Mouse (Mus musculus): ENCODE data around the gene Rpl31. TPM values are rescaled to one million over a fixed set of nuclear protein-coding genes. Genes with fewer than 3 reads are reported as not detected.

The Rpl31 gene
- total RNA-seq, 4 experiments from 2014 or later = 470 to 601 (median 547) TPM

DNA sequence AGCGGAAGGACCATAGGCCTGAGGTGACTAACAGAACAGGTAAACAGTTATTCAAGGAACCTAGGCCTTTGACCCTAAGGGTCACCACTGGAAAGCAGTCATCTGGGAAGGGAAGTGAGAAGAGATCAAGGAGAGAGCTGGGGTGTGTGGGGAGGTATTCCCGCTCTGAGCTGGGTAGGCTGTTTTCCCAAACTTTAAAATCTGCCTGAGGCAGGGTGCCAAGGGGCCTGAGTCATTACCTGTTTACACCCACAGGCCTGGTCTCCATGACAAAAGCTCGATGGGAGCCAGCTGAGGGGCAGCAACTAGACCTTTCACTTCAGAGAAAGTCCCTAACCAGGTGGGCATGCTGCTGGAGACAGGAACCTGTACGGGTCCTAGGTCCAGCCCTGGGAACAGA lies 31.6 kb downstream of the Rpl31 start:
- peak; percentile 21 for DNase-seq (ENCODE audit: low spot score)

DNA sequence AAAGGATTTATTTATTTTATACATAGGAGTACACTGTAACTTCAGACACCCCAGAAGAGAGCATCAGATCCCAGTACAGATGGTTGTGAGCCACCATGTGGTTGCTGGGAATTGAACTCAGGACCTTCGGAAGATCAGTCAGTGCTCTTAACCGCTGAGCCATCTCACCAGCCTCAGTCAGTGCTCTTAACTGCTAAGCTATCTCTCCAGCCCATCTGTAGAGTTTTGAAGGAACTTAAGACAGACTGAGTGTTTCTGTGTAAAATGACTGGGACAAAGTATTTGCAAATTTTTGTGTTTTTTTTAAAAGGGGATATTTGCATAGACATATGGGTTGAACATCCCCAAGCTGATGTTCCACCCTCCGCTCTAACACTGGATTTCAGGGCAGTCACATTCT lies 32.5 kb downstream of the Rpl31 start:
- DNase-seq (ENCODE audit: low spot score) = no peak

GRCm38 (mm10) chr1:39407108-39407507 lies 39.5 kb downstream of the Rpl31 start:
- no peak for DNase-seq (ENCODE audit: low spot score)

DNA sequence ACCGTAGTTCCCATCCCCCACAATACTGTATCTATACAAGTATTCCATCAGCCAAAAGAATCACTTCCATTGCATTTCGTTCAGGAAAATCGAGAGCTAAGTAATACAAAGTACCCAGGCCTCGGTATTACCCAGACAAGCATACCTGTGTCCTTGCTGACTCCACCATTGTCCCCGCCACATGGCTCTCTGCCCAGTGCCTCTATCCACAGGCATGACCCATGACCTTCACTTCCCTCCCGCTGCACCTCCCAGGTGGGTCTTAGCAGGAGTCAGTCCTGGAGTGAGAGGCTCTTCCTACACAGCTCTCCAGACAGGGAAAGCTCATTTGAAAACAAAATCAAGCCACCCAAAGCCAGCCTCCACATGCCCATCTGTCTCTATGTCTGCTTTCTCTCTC lies 40.5 kb downstream of the Rpl31 start:
- DNase-seq (ENCODE audit: low spot score) = no peak

- no peak for DNase-seq (ENCODE audit: low spot score)
Measured at GRCm38 (mm10) chr1:39408668-39409067, 41.0 kb downstream of the Rpl31 start.

DNA sequence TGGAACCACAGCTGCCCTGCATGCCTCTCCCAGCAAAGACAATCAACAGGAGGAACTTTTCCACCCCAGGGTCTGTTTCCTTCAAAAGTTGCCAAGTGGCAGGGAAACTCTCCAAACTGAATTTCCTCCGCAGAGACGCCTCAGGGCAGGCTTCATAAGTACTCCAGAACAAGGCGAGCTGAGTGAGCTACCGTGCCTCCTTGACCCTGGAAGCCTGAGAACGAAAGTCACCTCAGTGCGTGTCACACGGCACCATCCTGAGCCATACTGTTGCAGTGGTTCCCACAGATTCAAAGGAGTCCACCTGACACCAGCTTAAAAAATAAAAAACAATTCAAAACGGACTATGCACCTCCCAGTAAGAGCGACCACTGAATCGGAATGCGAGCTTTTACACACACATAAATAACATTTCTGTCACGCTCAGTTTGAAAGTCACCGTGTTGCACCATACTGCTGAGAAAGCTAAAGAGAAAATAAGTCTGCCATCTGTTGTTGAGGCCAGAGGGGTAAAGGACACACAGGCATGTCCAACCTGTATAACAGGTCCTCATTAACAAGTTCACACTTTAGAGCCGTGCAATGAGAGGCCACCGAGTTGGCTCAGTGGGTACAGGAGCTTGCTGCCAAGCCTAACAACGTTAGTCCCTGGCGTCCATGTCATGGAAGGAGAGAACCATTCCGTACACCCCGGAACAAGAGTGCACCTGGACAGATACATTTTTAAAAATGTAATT lies 42.6 kb downstream of the Rpl31 start:
- no peak for DNase-seq (ENCODE audit: low spot score)

DNA sequence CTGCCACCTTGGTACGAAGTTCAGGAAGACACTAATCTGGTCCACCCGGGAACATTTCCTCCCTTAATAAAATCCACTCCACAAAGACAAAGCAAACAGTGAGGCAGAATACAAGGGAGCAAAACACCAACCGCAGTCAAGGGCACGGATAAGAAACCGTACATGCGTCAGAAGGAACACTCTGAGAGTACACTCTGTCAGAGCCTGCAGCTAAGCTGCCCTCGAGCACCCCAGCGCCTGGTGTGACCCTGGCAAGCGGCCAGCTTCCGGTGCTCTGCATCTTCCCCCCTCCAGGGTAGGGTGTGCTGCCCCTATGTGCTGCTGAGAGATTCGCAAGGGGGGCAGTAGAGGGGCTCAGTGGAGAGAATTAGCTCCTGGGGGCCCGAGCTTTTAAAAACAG lies 50.2 kb downstream of the Rpl31 start:
- DNase-seq (ENCODE audit: low spot score) = no peak

- no peak for DNase-seq (ENCODE audit: low spot score)
Measured at GRCm38 (mm10) chr1:39418852-39419251, 51.2 kb downstream of the Rpl31 start.

DNA sequence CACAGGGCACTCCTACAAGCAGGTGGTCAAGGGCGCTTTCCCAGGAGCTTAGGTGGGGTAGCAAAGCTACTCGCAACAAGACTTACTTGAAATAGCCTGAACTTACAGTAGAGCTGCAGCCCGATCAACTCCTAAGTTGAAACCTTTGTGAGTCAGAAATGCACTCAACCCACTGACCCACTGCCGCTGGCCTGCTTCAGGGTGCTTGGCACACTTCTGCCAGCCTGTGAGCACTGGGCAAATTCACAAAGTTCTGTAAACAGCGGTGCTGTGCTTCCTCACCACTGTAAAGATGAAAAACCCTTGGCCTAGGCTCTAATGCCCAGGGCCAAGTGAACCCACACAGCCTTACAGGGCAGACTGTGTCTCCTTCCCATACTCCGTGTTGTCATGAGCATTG lies 53.3 kb downstream of the Rpl31 start:
- DNase-seq (ENCODE audit: low spot score) = no peak

Other genes starting within 250 kb of the Rpl31 start
- 1 to 10 TPM in 3 of 4 experiments, under 1 TPM in 1; 0.92 to 1.9 (median 1.6) TPM for gene Npas2, start 174.1 kb upstream of the Rpl31 start, total RNA-seq (2022)
- 1 to 10 TPM; 5.6 to 8.9 (median 5.8) TPM for gene Tbc1d8, start 110.9 kb downstream of the Rpl31 start, total RNA-seq (2022)
- gene Cnot11, start 167.2 kb downstream of the Rpl31 start, total RNA-seq (2022) = 10 to 100 TPM; 13.3 to 15.1 (median 14.3) TPM
- 1 to 10 TPM; 6.2 to 9.5 (median 7.8) TPM for gene Rnf149, start 209.6 kb downstream of the Rpl31 start, total RNA-seq (2022)

Data from heart, adult 8-10 months (tissue).